Mouse (Mus musculus) stomach, embryonic 16.5 days (tissue): ENCODE data around the gene Tspan12. TPM values are rescaled to one million over a fixed set of nuclear protein-coding genes. Genes with fewer than 3 reads are reported as not detected.
"Not testable (repeated sequence)": the region's sequence is repeated elsewhere in the genome, so short reads cannot be mapped to it uniquely, and the experiment has no call there.

ENCODE experiments used
- ATAC-seq: fragments of 200-750 bp; cut with Nextera tagmentation; 2 replicates; pipeline ENCODE4 v1.8.0; 2017; ENCODE audit warnings: moderate number of reproducible peaks, moderate TSS enrichment; ENCODE audit not compliant: insufficient read depth, low FRiP score
- H3K27ac ChIP-seq: fragments of 300-500 bp; sonication (generic); 2 replicates; pipeline ENCODE4 v1.5.1; 2014; ENCODE audit warnings: low read length
- H3K27me3 ChIP-seq: fragments of 300-500 bp; sonication (generic); 2 replicates; pipeline ENCODE4 v1.6.1; 2014; ENCODE audit warnings: low read length, control low read depth, mixed read lengths; ENCODE audit not compliant: control insufficient read depth, insufficient read depth
- H3K36me3 ChIP-seq: fragments of 300-500 bp; sonication (generic); 2 replicates; pipeline ENCODE4 v1.6.1; 2014; ENCODE audit warnings: low read length; ENCODE audit not compliant: control insufficient read depth, insufficient read depth
- H3K4me1 ChIP-seq: fragments of 300-500 bp; sonication (generic); 2 replicates; pipeline ENCODE4 v1.6.1; 2014; ENCODE audit warnings: low read length, control low read depth, mixed read lengths; ENCODE audit not compliant: control insufficient read depth, insufficient read depth
- H3K4me2 ChIP-seq: fragments of 300-500 bp; sonication (generic); 2 replicates; pipeline ENCODE4 v1.6.1; 2014; ENCODE audit warnings: low read depth, low read length, mixed read lengths
- H3K4me3 ChIP-seq: fragments of 300-500 bp; sonication (generic); replicated peaks from 2 replicates; pipeline ENCODE4 v1.5.1; 2014; ENCODE audit warnings: mild to moderate bottlenecking, low read length
- H3K9ac ChIP-seq: fragments of 300-500 bp; sonication (generic); 2 replicates; pipeline ENCODE4 v1.6.1; 2014; ENCODE audit warnings: low read length
- H3K9me3 ChIP-seq: fragments of 300-500 bp; sonication (generic); replicated peaks from 2 replicates; pipeline ENCODE4 v1.6.1; 2016; ENCODE audit warnings: low read length, control low read depth; ENCODE audit not compliant: control insufficient read depth
- WGBS: fragments of 180-500 bp; shearing (Covaris S2); extraction: QIAGEN DNeasy Blood & Tissue Kit; methylation state at CpG from one replicate; pipeline ENCODE4 v1.1.7; 2014; 5-methylcytosine and 5-hydroxymethylcytosine counted together
- polyA plus RNA-seq: library from polyadenylated mRNA; unstranded; fragments of >200 nt; fragmentation: Nextera tagmentation; extraction: Ambion mirVana; gene quantifications from 2 replicates; pipeline ENCODE4 v1.2.1, GENCODE M21; 2015

Tspan12 gene
- polyA plus RNA-seq, 1 experiment from 2014 or later = 70.2 TPM

- Histone ChIP-seq H3K9ac (no peak overlapping the region), H3K4me1 (no peaks in the 10 kb centered on the region), H3K36me3 (no peaks in the 10 kb centered on the region), H3K27me3 (no peaks in the 10 kb centered on the region), H3K4me2 (no peak overlapping the region), H3K9me3 (no peaks in the 10 kb centered on the region), H3K27ac (no peak overlapping the region), H3K4me3 (no peak overlapping the region)
- no peak for ATAC-seq
- 6% methylated on average over 7 of the region's 7 CpGs for whole genome bisulfite sequencing
These were observed 57.3 kb downstream of the Tspan12 start for GRCm38 (mm10) chr6:21795072-21795407.

- Histone ChIP-seq H3K4me1 (no peaks in the 10 kb centered on the region), H3K27me3 (no peaks in the 10 kb centered on the region), H3K4me3 (no peak overlapping the region), H3K9ac (no peak overlapping the region), H3K9me3 (no peaks in the 10 kb centered on the region), H3K27ac (no peak overlapping the region), H3K4me2 (no peak overlapping the region), H3K36me3 (no peaks in the 10 kb centered on the region)
- no peak for ATAC-seq
- WGBS = 81% methylated on average over 11 of the region's 11 CpGs
These were observed 57.8 kb downstream of the Tspan12 start for GRCm38 (mm10) chr6:21794337-21795071.

GRCm38 (mm10) chr6:21791307-21791706 lies 61.0 kb downstream of the Tspan12 start:
- H3K4me1 ChIP-seq = no peaks in the 10 kb centered on the region
- ATAC-seq = no peak
- no peak overlapping the region for H3K9ac ChIP-seq
- H3K27ac ChIP-seq = no peak overlapping the region
- no peaks in the 10 kb centered on the region for H3K27me3 ChIP-seq
- H3K4me2 ChIP-seq = no peak overlapping the region
- H3K4me3 ChIP-seq = no peak overlapping the region
- H3K36me3 ChIP-seq = no peaks in the 10 kb centered on the region
- 56% methylated on average over 7 of the region's 7 CpGs for WGBS
- no peaks in the 10 kb centered on the region for H3K9me3 ChIP-seq

GRCm38 (mm10) chr6:21790550-21791086 lies 61.7 kb downstream of the Tspan12 start:
- no peaks in the 10 kb centered on the region for H3K4me1 ChIP-seq
- no peak overlapping the region for H3K4me2 ChIP-seq
- no peak overlapping the region for H3K27ac ChIP-seq
- no peaks in the 10 kb centered on the region for H3K36me3 ChIP-seq
- no peak overlapping the region for H3K4me3 ChIP-seq
- no peaks in the 10 kb centered on the region for H3K9me3 ChIP-seq
- no peak for ATAC-seq
- H3K9ac ChIP-seq = no peak overlapping the region
- WGBS = 70% methylated on average over 4 of the region's 4 CpGs
- no peaks in the 10 kb centered on the region for H3K27me3 ChIP-seq

- no peaks in the 10 kb centered on the region for H3K4me1 ChIP-seq
- no peak for ATAC-seq
- no peak overlapping the region for H3K9ac ChIP-seq
- no peaks in the 10 kb centered on the region for H3K27me3 ChIP-seq
- no peak overlapping the region for H3K4me2 ChIP-seq
- no peaks in the 10 kb centered on the region for H3K9me3 ChIP-seq
- no peak overlapping the region for H3K27ac ChIP-seq
- WGBS = 57% methylated on average over 2 of the region's 2 CpGs
- H3K36me3 ChIP-seq = no peaks in the 10 kb centered on the region
- H3K4me3 ChIP-seq = no peak overlapping the region
These were observed 62.3 kb downstream of the Tspan12 start for GRCm38 (mm10) chr6:21790036-21790435.

- not testable (repeated sequence) for H3K4me3 ChIP-seq, H3K9ac ChIP-seq, H3K9me3 ChIP-seq, H3K27me3 ChIP-seq, H3K4me2 ChIP-seq, H3K27ac ChIP-seq, H3K36me3 ChIP-seq, ATAC-seq, H3K4me1 ChIP-seq
- 66% methylated on average over 1 of the region's 1 CpGs for WGBS
These were observed 62.7 kb downstream of the Tspan12 start for GRCm38 (mm10) chr6:21789582-21789981.

GRCm38 (mm10) chr6:21787757-21788156 lies 64.6 kb downstream of the Tspan12 start:
- Histone ChIP-seq H3K27ac (no peak overlapping the region), H3K4me2 (no peak overlapping the region)
- ATAC-seq = no peak

GRCm38 (mm10) chr6:21787274-21787673 lies 65.0 kb downstream of the Tspan12 start:
- H3K4me1 ChIP-seq = no peaks in the 10 kb centered on the region
- ATAC-seq = no peak
- H3K27me3 ChIP-seq = no peaks in the 10 kb centered on the region
- H3K27ac ChIP-seq = no peak overlapping the region
- no peaks in the 10 kb centered on the region for H3K9me3 ChIP-seq
- 49% methylated on average over 6 of the region's 6 CpGs for WGBS
- no peaks in the 10 kb centered on the region for H3K36me3 ChIP-seq
- H3K9ac ChIP-seq = no peak overlapping the region
- H3K4me3 ChIP-seq = no peak overlapping the region
- no peak overlapping the region for H3K4me2 ChIP-seq

More at GRCm38 (mm10) chr6:21787757-21788156, 64.6 kb downstream of the Tspan12 start:
- no peaks in the 10 kb centered on the region for H3K27me3 ChIP-seq
- no peaks in the 10 kb centered on the region for H3K9me3 ChIP-seq
- no peaks in the 10 kb centered on the region for H3K36me3 ChIP-seq
- no peak overlapping the region for H3K4me3 ChIP-seq
- 59% methylated on average over 11 of the region's 11 CpGs for WGBS
- no peak overlapping the region for H3K9ac ChIP-seq
- H3K4me1 ChIP-seq = no peaks in the 10 kb centered on the region

GRCm38 (mm10) chr6:21774213-21774916 lies 78.0 kb downstream of the Tspan12 start:
- 75% methylated on average over 7 of the region's 7 CpGs for WGBS
- Histone ChIP-seq H3K4me1 (no peaks in the 10 kb centered on the region), H3K4me2 (no peak overlapping the region)

More at GRCm38 (mm10) chr6:21774213-21774916, 78.0 kb downstream of the Tspan12 start:
- Histone ChIP-seq H3K9me3 (no peaks in the 10 kb centered on the region), H3K36me3 (no peaks in the 10 kb centered on the region), H3K9ac (no peak overlapping the region), H3K27me3 (no peaks in the 10 kb centered on the region), H3K27ac (no peak overlapping the region), H3K4me3 (no peak overlapping the region)
- no peak for ATAC-seq
